Mouse (Mus musculus): ENCODE results near the gene H2-D1.

- TF ChIP-seq CTCF (IDR thresholded peaks at IDR 0.05) (no peak), EP300 (IDR thresholded peaks at IDR 0.05) (no peak)
These were observed 12.9 kb upstream of the H2-D1 start for GRCm38 (mm10) chr17:35249451-35250197.
